Mouse (Mus musculus): ENCODE data around the gene Nt5c2.

DNA sequence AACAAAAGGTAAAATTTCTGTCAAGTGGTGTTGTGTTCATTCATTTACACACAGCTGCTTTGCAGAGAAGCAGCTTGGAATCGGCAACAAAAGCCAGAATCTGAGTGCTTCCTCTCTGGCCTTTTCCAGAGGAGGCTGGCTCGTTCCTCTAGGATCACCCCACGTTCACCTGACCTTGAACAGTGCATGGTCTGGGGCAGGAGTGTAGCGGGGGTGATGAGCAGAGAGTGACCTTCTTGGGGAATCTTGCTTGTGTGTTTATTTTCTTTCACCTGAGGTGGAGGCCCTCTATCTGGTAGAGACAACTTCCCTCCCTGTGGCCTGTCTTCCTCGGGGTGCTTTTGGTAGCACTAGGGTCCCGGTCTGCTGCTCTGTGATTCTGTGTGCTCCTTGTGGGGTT, 158.7 kb downstream of the Nt5c2 start:
- TF ChIP-seq CTCF (IDR thresholded peaks at IDR 0.05) = no peak
- no peak for TF ChIP-seq EP300 (IDR thresholded peaks at IDR 0.05; ENCODE audit: insufficient read depth, low read depth, low read length)
- no peak for TF ChIP-seq POLR2A (IDR thresholded peaks at IDR 0.05; ENCODE audit: insufficient read depth, low read depth, low read length)
